Mouse (Mus musculus) layer of hippocampus, postnatal 25 days (tissue): Measurements from ENCODE around the gene Lin7c. TPM values are rescaled to one million over a fixed set of nuclear protein-coding genes. Genes with fewer than 3 reads are reported as not detected.

Experiments
- DNase-seq, 2 experiments: peaks; one replicate each; pipeline ENCODE4 v3.0.0; 2022; ENCODE audit warnings: mixed read lengths in 2 of 2, low spot score in 1 of 2; ENCODE audit errors: extremely low spot score in 1 of 2
- total RNA-seq, 2 experiments: library from RNA; stranded (reverse); gene quantifications; 2 replicates each; pipeline ENCODE4 v1.2.3; 2021

The Lin7c gene
- total RNA-seq, 2 experiments from 2014 or later = 110 to 111 TPM

DNA sequence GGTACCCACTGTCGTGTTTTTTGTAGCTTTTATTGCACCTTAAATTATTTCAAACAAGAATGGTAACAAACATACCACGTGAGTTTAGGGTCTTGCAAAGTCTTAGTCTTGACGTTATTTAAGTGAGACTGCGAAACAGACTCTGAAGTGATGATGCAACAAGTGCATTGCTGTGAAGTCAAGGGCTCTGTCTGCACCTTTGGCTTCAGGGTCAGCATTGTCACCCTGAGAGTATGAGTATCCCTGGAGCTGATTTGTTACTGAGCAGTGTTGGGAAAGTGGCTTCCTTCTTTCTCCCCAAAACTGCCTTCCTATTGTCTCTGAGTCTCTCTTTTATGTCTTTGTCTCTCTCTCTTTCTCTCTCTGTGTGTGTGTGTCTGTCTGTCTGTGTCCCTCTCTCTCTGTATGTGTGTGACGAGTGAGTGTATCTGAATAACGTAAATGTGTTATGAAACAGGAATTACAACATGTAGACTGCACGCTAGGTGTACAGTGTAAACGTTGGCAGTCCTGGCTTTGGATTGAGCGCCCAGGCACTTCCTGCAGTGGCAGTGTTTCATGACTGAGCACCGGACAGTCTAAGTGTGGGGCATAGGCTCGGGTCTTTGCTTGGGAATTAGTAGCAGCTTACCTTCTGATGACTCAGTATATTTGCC is 45.2 kb downstream of the Lin7c start:
- no peak for DNase-seq

DNA sequence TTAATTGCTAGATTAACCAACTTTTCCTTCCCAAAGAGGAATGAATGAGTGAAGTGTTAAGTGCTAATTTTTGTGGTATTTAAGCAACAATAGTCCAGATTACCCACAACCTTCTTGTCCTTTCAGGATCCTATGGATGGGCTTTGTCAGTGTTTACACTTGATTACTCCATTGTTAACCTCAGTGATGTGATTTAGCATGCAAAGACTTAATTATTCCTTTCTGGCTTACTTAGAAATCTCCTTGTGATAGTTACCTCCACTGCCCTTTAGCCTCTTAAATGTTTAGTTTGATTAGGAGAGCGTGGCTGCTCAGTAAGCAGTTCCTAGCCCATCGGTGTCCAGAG is 45.7 kb downstream of the Lin7c start:
- no peak for DNase-seq

DNA sequence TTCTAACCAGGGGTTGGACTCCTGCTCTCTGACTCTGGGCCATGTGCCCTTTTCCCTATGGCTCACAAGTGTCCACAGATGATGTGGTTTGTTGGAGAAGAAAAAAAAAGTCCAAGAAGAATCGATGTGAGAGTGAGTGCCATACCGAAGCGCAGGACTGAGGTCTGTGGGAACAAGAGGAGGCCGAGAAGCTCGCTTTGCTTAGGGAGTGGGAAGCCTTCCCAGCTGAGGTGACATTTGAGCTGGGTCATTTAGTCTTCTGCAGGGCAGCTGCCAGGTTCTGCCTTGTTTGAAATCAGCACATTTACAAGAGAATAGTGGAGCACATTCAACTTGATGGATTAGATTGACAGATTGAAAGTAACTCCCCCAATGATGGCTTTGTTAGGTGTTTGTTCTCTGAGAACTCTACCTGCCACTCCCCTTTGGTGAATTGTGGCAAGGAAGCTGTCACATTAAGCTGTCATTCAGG is 51.4 kb downstream of the Lin7c start:
- no peak for DNase-seq

DNA sequence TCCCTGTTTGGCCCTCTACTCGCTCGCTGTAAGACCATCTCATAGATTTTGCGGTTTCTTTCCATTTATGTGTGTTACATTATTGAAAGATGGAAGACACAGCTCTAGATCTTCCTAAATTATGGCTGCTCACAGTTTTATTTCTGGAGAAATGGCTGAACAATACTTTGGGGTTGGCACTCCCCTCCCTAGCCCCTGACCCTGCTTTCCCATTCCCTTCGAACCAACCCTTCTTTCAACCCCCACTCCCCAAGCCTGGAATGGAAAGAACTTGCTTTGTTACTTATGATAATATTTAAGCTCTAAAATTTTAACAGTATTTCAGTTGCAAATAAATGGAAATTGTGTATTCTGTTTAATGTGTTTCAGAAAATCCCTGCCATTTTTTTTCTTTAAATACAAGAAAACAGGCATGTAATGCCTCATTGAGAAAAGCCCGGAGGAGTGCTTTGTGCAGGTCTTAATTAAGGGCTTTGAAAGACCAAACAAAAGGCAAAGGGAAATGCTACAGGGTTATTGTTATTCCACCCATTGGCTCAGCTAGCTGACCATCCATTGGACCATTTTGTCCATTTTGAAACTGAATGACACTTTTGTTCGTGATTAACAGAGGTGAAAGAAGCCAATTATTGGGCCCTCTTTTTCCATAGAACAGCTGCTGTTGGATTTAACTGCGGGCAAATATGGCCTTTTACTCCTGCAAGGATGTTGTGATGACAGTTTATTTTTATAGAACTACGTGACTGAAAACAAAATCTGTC is 52.3 kb downstream of the Lin7c start:
- no peak for DNase-seq

DNA sequence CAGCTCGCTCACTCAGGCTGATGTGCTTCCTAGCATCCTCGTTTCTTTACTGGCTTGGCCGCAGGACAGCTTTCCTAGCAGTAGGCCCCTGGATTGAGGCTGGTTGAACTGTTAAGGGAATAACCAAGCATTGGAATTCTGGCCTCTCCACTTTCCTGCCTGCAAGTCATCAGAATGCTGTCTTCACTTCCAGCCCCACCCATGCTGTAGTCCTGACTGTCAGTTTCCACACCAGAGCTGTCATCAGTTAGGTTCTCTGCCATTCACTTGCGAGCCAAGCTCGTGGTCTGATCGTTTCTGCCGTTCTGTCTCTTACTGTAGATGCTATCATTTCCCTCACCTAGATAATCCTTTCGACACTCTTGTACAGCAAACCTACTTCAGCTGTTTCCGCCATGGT is 54.3 kb downstream of the Lin7c start:
- no peak for DNase-seq

DNA sequence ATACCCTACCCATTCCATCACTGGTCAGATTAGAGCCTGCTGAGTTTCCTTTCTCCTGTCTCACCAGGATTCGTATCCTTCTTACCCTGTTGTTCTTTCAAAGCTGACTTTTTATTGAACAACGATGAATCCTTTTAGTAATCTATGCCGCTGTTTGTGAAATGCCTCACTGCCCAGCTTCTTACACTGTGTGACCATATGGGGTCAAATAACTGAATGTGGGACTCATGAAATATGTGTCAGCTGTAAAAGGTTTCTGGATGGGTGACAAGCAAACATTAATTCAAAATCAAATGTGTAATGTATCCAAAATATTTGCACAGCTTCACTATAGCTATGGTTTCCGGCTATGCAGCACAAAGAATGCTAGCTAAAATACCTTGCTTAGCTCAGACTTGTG is 54.9 kb downstream of the Lin7c start:
- no peak for DNase-seq

DNA sequence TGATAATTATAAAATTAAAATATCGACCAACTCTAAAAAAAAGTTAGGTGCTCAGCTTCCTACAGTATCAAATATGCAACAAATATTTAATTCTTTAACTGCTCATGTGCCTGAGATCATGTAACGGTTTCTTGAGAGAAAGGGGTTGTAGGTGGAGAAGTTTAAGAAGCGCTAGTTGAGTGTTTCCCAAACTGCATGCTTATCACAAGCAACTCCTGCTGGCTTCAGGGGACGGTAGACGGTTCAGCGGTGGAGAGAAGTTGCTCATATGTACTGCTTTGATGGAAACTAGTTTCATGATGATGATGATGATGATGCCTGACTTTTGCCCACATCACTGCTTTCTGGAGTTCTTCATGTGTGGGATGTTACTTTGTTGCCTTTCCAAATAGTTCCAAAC is 55.8 kb downstream of the Lin7c start:
- DNase-seq = no peak

DNA sequence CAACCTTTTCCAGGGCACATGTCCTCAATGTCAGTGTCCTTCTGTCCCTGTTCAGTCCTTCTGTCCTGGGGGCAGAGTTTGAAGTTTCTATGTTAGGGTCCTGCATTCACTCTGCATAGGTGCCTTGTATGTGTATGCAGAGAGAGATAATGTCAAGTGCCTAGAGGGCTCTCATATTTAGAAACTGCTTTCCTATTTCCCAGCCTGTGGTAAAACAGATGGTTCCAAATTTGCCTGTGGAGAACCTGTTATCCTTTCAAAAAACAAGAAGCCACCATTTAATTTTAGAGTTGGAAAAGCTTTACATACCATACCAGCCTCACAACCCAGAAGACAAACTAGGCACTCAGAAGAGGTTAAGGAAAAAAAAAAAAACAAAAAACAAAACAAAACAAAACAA is 58.9 kb downstream of the Lin7c start:
- no peak for DNase-seq

DNA sequence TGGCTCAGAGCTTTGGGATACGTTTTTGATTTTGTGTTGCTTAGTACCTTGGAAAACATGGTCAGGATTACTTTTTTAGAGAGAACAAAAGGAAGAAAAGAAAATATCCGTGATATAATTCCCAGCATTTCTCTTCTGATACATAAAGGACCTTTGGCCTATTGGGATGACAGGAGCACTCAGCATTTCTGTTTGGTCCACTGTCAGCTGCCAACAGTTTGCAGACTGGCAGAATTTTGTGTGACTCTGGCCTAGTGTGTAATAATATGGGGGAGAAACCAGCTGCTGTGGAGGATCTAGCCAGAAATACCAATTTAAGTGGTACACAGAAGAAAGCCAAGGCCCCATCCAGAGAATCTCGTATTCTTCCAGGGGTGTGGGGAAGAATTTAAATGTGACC is 59.7 kb downstream of the Lin7c start:
- no peak for DNase-seq

Other genes with a start within 250 kb of the Lin7c start
- gene Bdnf, start 216.2 kb upstream of the Lin7c start, total RNA-seq = 10 to 100 TPM; 29.1 to 35.6 TPM
- gene Lgr4, start 26.8 kb downstream of the Lin7c start, total RNA-seq = 10 to 100 TPM; 27.7 to 33.5 TPM
- gene Ccdc34, start 127.0 kb downstream of the Lin7c start, total RNA-seq = 10 to 100 TPM; 17.9 to 21.1 TPM